Mouse (Mus musculus): ENCODE results near the gene Gm10188. TPM values are rescaled to one million over a fixed set of nuclear protein-coding genes. Genes with fewer than 3 reads are reported as not detected.

Gene Gm10188
- total RNA-seq, 2 experiments from 2014 or later, result not detected

DNA sequence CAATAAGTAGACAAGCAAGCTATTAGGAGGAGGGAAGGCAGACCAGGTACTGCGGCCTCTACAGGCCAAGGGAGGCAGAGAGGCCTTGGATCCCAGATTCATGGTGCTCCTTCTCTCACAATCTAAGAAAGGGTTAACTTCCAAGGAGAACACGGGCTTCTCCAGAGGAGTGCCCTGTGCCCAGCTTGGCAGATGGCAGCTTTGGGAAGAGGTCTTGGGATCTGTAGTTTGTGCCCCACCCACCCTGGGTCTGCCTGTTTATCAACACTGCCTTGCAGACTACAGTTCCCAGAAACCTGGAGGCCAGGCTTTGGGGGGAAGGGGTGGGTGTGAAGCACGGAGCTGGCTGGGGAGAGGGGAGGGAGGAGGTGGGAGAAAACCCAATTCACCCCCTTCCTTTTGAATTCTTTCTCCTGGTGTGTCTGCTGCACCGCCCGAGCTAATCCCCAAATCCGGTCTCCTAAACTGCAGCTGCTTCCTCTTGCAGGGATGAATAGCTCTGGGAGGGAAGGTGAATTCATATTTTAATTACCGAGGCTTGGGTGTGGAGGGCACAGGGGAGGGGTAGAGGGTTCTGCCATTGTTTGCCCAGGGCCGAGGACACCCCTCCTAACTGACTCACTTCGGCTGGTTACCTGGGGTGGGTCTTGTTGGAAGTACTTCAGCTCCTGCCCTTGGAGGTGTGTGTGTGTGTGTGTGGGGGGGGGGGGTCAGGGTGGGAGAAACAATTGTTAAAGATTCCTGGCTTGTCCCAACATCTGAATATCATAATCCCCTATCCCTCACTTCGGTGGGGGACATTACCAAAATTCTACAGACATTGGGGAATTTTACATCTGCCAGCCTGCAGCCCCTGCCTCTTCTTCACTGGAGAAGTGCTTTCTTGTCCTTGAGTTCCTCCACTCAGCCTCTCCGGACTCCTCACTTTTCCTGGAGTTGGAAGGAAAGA, 28.7 kb downstream of the Gm10188 start:
- peak; percentile 51 to 72 for DNase-seq (ENCODE audit: extremely low spot score in 1 of 2, low spot score in 2 of 2)
- intact Hi-C loops (cut with DNase I), result no loop called here
- peak; percentile 20 for TF ChIP-seq CTCF (IDR thresholded peaks at IDR 0.05)
- H3K27ac ChIP-seq, result peak overlapping the region; percentile 96
- H3K4me3 ChIP-seq, result peak overlapping the region; percentile 40

DNA sequence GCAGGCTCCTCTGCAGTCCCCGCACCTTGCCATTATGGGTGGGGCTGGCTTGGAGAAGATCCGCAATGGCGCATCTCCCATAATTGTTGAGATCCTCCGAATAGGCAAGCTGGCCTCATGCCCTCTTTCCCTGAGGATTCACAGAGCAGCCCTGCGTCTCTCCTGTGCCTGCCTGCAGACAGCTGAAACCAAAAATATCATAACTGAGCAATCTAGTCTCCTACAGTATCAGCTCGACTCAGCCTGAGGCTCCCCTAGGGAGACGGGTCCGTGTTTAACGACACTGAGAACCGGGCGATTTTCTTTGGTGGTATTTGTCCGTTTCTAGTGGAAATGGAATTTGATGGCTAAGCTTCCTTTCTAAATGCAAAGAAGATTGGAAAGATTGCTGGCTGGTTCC, 29.6 kb downstream of the Gm10188 start:
- DNase-seq (ENCODE audit: extremely low spot score in 1 of 2, low spot score in 2 of 2), result peak in 1 of 2 experiments; percentile 47
- Histone ChIP-seq H3K4me3 (peak overlapping the region; percentile 40), H3K27ac (peak overlapping the region; percentile 96)
- no peak for TF ChIP-seq CTCF (IDR thresholded peaks at IDR 0.05)
- intact Hi-C loops (cut with DNase I), result no loop called here

DNA sequence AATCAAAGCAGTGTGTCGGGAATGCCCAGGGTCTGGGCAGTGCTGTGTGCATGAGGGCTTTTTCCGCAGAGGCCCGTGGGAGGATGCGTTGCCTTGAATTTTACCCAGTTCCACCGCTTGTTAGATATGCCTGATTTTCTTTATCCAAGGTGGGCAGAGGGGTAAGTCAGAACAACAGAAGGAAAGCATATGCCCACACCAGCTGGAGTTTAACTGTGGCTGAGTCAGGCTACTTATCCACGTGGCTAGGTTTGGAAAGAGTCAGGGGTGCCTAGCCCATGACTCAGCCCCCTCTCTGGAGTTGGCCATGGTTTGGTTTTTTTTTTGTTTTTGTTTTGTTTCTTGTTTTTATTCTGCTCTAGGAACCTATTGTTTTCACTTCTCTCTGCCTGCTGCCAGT, 30.3 kb downstream of the Gm10188 start:
- Histone ChIP-seq H3K4me3 (no peak overlapping the region), H3K27ac (peak overlapping the region; percentile 96)
- intact Hi-C loops (cut with DNase I), result no loop called here
- no peak for TF ChIP-seq CTCF (IDR thresholded peaks at IDR 0.05)
- DNase-seq (ENCODE audit: extremely low spot score in 1 of 2, low spot score in 2 of 2), result peak in 1 of 2 experiments; percentile 53

DNA sequence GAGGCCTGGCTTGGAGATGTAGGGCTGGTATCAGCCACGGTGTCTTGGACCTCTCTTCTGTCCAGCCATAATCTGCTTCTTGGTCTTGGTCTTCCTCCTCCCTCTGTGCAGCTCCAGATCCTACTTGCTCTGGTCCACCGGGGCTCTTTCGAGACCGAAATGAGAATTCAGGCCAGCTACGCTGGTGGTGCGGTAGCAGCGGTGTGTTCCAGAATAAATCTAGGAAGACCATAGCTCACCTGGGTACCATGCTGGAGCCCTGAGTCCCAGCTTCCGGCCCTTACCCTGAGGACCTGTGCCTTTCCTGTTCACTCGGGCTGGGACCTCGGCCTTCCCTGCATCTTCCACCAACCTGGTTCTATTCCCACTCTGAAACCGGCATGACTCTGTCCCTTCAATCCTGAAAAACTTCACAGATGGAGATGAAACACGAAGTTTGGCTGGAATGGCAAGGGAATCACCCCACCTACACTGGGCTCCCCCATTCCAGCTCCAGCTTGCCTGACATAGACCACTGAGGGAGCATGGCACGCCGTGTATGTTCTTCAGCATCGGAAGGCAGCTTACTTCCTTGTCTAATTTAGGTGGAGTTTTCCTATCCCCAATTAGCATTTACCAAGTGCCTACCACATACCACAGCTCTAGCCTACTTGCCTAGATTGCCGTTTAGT, 31.0 kb downstream of the Gm10188 start:
- DNase-seq (ENCODE audit: extremely low spot score in 1 of 2, low spot score in 2 of 2), result peak in 1 of 2 experiments; percentile 37
- Histone ChIP-seq H3K27ac (peak overlapping the region; percentile 96), H3K4me3 (no peak overlapping the region)
- no peak for TF ChIP-seq CTCF (IDR thresholded peaks at IDR 0.05)
- intact Hi-C loops (cut with DNase I), result no loop called here

DNA sequence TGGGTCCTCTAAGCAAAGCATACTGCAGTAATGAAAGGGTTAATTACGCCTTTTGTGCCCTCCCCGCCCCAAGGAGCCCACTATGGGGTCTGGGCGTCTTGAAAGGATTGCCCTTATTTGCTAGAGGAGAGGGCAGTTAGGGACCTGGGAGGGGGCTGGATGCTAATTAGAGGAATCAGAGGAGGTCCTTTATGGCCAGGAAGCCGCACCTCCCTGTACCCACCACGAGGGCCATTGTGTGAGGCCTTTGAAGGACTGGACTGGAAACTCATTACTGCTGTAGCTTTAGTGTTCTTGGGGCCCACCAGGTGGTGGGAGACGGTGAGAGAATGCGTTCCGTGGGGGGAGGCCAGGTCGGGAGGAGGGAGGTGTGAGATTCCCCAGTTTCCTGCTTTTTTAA, 31.9 kb downstream of the Gm10188 start:
- intact Hi-C loops (cut with DNase I), result no loop called here
- no peak for TF ChIP-seq CTCF (IDR thresholded peaks at IDR 0.05)
- Histone ChIP-seq H3K4me3 (no peak overlapping the region), H3K27ac (no peak overlapping the region)
- DNase-seq (ENCODE audit: extremely low spot score in 1 of 2, low spot score in 2 of 2), result no peak

DNA sequence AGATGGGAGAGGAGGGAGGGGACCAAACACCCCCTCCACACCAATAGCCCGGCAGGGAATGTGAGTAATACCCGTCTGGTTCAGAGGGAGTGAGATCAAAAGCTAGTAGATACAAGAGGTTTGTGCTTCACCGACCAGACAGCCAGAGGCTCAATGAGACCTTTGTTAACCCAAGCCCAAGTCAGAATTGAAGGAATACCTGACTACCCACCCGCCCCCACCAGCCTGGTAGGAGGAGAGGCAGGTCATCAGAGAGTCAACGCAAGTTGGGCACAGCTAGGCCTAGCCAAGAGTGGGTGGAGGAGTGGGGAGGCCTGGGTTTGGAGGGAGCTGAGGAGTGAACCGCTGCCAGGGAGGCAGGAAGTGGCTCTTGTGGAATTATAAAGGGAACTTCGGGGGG, 33.2 kb downstream of the Gm10188 start:
- intact Hi-C loops (cut with DNase I), result no loop called here
- Histone ChIP-seq H3K4me3 (no peak overlapping the region), H3K27ac (no peak overlapping the region)
- peak in 1 of 2 experiments; percentile 10 for DNase-seq (ENCODE audit: extremely low spot score in 1 of 2, low spot score in 2 of 2)
- TF ChIP-seq CTCF (IDR thresholded peaks at IDR 0.05), result no peak

DNA sequence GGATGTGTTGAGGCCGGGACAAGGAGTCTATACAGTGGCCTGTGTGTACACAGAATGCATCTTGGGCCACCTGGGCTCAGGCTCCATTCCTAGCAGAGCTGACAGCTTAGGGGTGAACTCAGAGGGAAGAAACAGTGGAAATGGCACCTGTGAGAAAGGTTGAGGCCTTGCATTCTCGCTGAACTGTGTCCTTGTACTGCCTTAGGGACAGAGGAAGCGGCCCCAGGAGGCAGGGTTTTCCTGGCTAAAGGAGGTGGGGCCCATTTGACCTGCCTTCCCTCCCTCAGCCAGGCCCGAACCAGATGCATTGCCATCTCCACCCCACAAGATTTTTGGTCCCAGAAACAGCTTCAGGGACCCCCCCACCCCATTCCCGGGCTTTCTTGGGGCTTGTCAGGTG, 33.9 kb downstream of the Gm10188 start:
- Histone ChIP-seq H3K4me3 (no peak overlapping the region), H3K27ac (no peak overlapping the region)
- intact Hi-C loops (cut with DNase I), result no loop called here
- no peak for TF ChIP-seq CTCF (IDR thresholded peaks at IDR 0.05)
- DNase-seq (ENCODE audit: extremely low spot score in 1 of 2, low spot score in 2 of 2), result no peak

DNA sequence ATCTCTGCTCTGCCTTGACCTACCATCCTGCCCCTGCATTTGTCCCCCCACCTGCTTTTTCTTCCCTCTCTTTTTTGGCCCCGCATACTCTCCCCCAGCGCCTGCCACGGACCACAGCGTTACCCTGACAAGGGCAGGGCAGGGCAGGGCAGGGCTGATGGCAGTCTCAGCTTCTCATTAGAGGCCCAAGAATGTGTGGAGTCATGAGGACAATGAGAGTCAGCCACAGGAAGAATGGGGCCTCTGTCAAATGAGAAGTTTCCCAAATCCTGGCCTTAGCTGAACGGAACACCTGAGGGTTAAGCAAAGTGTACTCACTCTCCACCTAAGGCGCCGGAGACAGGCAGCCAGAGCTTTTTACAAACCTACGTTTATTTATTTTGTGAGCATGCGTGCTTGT, 34.5 kb downstream of the Gm10188 start:
- H3K27ac ChIP-seq, result no peak overlapping the region
- TF ChIP-seq CTCF (IDR thresholded peaks at IDR 0.05), result no peak
- H3K4me3 ChIP-seq, result no peak overlapping the region
- DNase-seq (ENCODE audit: extremely low spot score in 1 of 2, low spot score in 2 of 2), result no peak
- intact Hi-C loops (cut with DNase I), result no loop called here

DNA sequence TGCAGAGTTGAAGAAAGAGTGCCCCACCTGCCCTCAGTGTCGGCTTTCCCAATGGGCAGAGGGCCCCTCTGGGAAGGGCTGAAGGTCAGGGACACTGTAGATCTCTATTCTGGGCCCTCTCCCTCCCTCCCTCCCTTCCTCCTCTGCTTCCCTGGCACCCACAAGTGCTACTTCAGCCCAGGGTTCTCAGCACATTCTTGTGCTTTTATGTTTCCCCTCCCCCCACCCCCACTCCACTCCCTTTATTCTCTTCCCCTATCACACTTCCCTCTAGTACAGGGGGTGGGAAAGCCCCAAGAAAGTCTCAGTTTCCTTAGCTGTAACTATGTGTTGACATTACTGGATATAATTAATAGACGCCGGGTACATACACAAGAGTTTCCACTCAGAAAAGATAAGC, 34.9 kb downstream of the Gm10188 start:
- TF ChIP-seq CTCF (IDR thresholded peaks at IDR 0.05), result no peak
- Histone ChIP-seq H3K4me3 (no peak overlapping the region), H3K27ac (no peak overlapping the region)
- no peak for DNase-seq (ENCODE audit: extremely low spot score in 1 of 2, low spot score in 2 of 2)
- intact Hi-C loops (cut with DNase I), result no loop called here

DNA sequence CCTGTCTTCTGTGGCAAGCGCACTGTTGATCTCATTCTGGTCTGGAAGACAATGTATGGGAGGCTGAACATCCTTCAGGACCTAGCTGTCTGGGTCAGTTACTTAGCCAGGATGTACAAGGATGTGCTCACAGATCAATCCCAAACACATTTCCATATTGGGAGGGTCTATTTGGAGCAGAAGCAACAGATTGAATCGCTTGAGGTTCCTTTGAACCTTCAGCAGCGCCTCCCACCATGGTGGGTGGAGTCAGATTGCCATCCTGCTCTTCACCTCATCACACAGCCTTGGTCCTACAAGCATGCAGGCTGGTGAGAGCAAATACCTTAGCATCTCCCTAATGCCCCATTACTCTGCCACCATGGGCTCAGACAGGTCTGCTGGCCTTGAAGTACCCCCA, 35.8 kb downstream of the Gm10188 start:
- no peak overlapping the region for H3K4me3 ChIP-seq
- H3K27ac ChIP-seq, result no peak overlapping the region
- TF ChIP-seq CTCF (IDR thresholded peaks at IDR 0.05), result no peak
- intact Hi-C loops (cut with DNase I), result no loop called here
- DNase-seq (ENCODE audit: extremely low spot score in 1 of 2, low spot score in 2 of 2), result no peak

DNA sequence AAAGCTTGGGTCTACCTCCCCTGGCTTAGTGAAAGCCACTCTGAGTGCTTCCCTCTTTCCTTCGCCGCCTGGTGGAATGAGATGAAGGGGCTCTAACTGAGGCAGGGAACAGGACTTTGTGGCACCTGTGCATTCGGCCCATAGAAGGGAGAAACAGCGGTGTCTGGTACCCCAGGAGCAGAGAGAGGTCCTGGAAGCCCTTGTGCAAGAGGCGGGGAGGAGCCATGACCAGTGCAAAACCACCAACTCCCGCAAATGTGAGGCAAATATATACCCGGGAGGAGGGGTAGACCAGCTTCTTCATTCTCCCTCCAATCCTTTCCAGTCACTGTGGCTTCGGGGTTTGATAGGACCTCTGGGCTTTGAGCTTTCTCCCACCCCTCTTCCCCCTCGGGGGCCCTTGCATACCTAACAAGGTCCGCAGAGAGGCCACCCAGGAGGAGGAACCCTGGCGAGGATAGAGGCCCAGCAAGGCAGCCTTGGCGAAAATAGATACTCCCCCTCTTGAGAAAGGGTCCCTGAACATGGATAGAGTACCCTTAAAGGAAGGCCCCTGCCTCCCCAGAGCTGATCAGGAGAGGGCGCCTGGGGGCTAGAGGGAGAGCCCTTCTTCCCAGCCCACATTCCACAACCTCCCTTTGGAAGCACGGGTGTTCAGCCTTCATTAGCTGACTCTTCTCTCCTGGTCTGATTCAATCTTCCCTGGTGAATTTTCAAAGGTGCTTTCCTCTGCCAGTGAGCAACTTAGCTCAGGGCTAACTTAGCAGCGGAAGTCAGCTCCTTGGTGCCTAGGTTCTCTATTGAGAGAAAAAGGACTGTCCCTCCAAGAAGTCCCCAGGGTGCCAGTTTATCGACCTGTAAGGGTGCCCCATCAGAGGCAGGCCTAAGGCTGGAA, 37.5 kb downstream of the Gm10188 start:
- TF ChIP-seq CTCF (IDR thresholded peaks at IDR 0.05), result peak; percentile 12
- peak overlapping the region; percentile 60 for H3K4me3 ChIP-seq
- DNase-seq (ENCODE audit: extremely low spot score in 1 of 2, low spot score in 2 of 2), result peak in 1 of 2 experiments; percentile 20
- intact Hi-C loops (cut with DNase I), result loop anchor here (1.0 to 2.0 kb wide), 2 partner anchors 17 to 45 kb away; no protein-coding TSS in a partner anchor
- peak overlapping the region; percentile 33; the same call in 1 of the 2 replicates for H3K27ac ChIP-seq

All from left cerebral cortex, adult 2 months (tissue).